Mouse (Mus musculus): Measurements from ENCODE around the gene Rassf5.

DNA sequence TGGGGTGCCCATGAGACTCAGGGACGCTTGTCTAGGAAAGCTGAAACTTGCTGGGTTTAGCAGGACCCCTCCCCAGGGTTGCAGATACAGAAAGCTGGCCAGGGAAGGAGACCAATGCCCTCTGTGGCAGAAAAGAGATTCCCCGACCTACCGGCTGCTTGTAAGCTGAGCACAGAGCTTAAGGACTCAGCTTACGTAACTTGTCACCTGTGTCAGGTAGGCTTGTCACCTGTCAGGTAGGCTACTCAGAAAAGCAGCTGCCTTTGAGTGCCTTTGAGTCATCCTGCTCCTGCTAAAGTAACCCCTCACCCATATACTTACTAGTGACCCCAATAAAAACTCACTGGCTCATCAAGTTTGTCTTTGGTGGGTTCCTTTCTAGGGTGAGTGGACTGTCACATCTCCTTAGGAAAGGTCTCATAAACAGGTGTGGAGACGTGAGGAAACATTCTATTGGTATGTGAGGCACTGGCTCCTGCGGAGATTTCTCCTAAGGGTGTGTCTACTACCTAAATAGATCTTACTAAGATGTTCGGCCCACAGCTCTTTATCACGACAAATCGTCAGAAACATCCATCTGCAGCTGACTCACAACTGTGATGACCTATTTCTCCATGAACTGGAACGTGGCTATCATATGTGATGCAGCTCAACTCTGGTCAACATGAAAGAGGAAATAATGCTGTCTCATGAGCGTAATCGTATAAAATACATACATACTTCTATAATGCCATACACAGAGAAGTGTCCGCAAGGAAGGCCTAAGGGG lies 23.1 kb downstream of the Rassf5 start:
- TF ChIP-seq CTCF (IDR thresholded peaks at IDR 0.05; ENCODE audit: borderline replicate concordance, insufficient read depth, low read depth, low read length) = no peak
- no peak for TF ChIP-seq POLR2A (IDR thresholded peaks at IDR 0.05; ENCODE audit: borderline replicate concordance, insufficient read depth, low read length)

All from cerebellum, adult 2 months (tissue).